In the genomic region with DNA sequence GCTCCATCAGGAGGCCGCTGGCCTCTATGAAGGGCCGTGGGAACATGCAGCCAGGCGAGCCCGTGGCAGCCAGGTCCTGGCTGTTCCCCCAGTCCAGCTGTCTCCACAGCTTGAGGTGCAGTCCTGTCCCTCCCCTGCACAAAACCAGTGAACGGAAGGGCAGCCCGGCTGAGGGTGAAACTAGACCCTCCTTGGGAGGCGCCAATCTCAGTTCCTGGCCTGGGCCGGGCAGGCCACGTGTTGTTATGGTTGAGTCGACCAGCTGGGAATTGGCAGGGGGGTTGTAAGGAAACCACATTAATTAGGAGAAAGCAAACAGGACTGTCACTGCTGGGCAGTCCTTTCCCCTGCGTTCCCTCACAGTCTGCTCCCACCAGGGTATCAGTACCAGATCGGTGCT, we compare ENCODE assay signal across 8 mouse cellular contexts. TPM values are rescaled to one million over a fixed set of nuclear protein-coding genes. Genes with fewer than 3 reads are reported as not detected.
DNase-seq lines count a peak whose midpoint lies in the region; ATAC-seq and TF ChIP-seq lines count a peak whose summit lies in the region.

No protein-coding gene starts in this region.

- no peak for DNase-seq in forebrain, postnatal 0 days
- peak; percentile 85 for DNase-seq in forelimb bud, embryonic 11.5 days (ENCODE audit: low read depth, low spot score)
- peak; percentile 28 for DNase-seq in hindbrain, embryonic 11.5 days (ENCODE audit: low spot score)
- peak; percentile 80 for DNase-seq in lung, embryonic 14.5 days
- DNase-seq in frontal cortex, adult 2 months (ENCODE audit: extremely low spot score in 1 of 2, low spot score in 1 of 2), result no peak
- DNase-seq in left cerebral cortex, postnatal 36 days (ENCODE audit: low spot score in 2 of 2), result no peak
- no peak for DNase-seq in cerebellum, postnatal 36 days

- H3K4me2 ChIP-seq in forebrain, postnatal 0 days (ENCODE audit: low read depth), result no peak overlapping the region
- H3K4me2 ChIP-seq in forebrain, embryonic 16.5 days (ENCODE audit: low read length), result no peak overlapping the region
- no peak overlapping the region for H3K4me2 ChIP-seq in hindbrain, embryonic 11.5 days (replicated peaks; ENCODE audit: low read depth, low read length)
- H3K4me2 ChIP-seq in lung, embryonic 14.5 days, result peak overlapping the region; percentile 27; the same call in 1 of the 2 replicates

- no peak overlapping the region for H3K4me3 ChIP-seq in forebrain, postnatal 0 days (ENCODE audit: low read depth, low read length)
- no peak overlapping the region for H3K4me3 ChIP-seq in forebrain, embryonic 16.5 days (replicated peaks; ENCODE audit: low read length)
- H3K4me3 ChIP-seq in hindbrain, embryonic 11.5 days (ENCODE audit: low read depth, low read length), result no peak overlapping the region
- H3K4me3 ChIP-seq in lung, embryonic 14.5 days (ENCODE audit: low read depth, low read length), result no peak overlapping the region

- TF ChIP-seq CTCF in forebrain, postnatal 0 days (IDR thresholded peaks at IDR 0.05; ENCODE audit: low read depth), result no peak
- peak; percentile 5; the same call in 1 of the 2 replicates for TF ChIP-seq CTCF in lung, embryonic 14.5 days (IDR thresholded peaks at IDR 0.05; ENCODE audit: low read depth)

- intact Hi-C loops in left cerebral cortex, postnatal 36 days (cut with DNase I), result no loop called here

- peaks cover 9% of the 10 kb centered on the region; the same call in 1 of the 2 replicates for H3K27me3 ChIP-seq in forebrain, postnatal 0 days (ENCODE audit: insufficient read depth, low read length)
- peaks cover 3% of the 10 kb centered on the region; the same call in 1 of the 2 replicates for H3K27me3 ChIP-seq in forebrain, embryonic 16.5 days (replicated peaks; ENCODE audit: control insufficient read depth, insufficient read depth, low read length)
- H3K27me3 ChIP-seq in hindbrain, embryonic 11.5 days (ENCODE audit: control insufficient read depth, insufficient read depth, low read length), result no peaks in the 10 kb centered on the region
- 0 out of 2 replicates have a peak, but pooled peaks cover 3% of the 10 kb centered on the region for H3K27me3 ChIP-seq in lung, embryonic 14.5 days (ENCODE audit: insufficient read depth, low read length)

- no peak overlapping the region for H3K9ac ChIP-seq in forebrain, postnatal 0 days
- H3K9ac ChIP-seq in forebrain, embryonic 16.5 days (replicated peaks; ENCODE audit: low read depth, low read length), result no peak overlapping the region
- no peak overlapping the region for H3K9ac ChIP-seq in hindbrain, embryonic 11.5 days (ENCODE audit: low read depth, low read length)
- peak overlapping the region; percentile 37; the same call in 1 of the 2 replicates for H3K9ac ChIP-seq in lung, embryonic 14.5 days

- no peak overlapping the region for H3K27ac ChIP-seq in forebrain, postnatal 0 days (ENCODE audit: low read depth, low read length)
- no peak overlapping the region for H3K27ac ChIP-seq in forebrain, embryonic 16.5 days (ENCODE audit: low read length)
- H3K27ac ChIP-seq in hindbrain, embryonic 11.5 days (ENCODE audit: low read depth, low read length), result no peak overlapping the region
- H3K27ac ChIP-seq in lung, embryonic 14.5 days (ENCODE audit: low read depth), result peak overlapping the region; percentile 61; the same call in 1 of the 2 replicates

- H3K36me3 ChIP-seq in forebrain, postnatal 0 days (ENCODE audit: insufficient read depth), result no peaks in the 10 kb centered on the region
- no peaks in the 10 kb centered on the region for H3K36me3 ChIP-seq in forebrain, embryonic 16.5 days (ENCODE audit: control insufficient read depth, insufficient read depth)
- H3K36me3 ChIP-seq in hindbrain, embryonic 11.5 days (ENCODE audit: control insufficient read depth, insufficient read depth, low read length), result no peaks in the 10 kb centered on the region
- H3K36me3 ChIP-seq in lung, embryonic 14.5 days (ENCODE audit: insufficient read depth), result no peaks in the 10 kb centered on the region

- H3K9me3 ChIP-seq in forebrain, postnatal 0 days (ENCODE audit: low read length), result no peaks in the 10 kb centered on the region
- H3K9me3 ChIP-seq in forebrain, embryonic 16.5 days (ENCODE audit: control insufficient read depth, low read length), result no peaks in the 10 kb centered on the region
- H3K9me3 ChIP-seq in hindbrain, embryonic 11.5 days (ENCODE audit: control insufficient read depth, low read length), result no peaks in the 10 kb centered on the region
- no peaks in the 10 kb centered on the region for H3K9me3 ChIP-seq in lung, embryonic 14.5 days (ENCODE audit: low read depth, low read length)

- WGBS in forebrain, postnatal 0 days, result 60% methylated on average over 12 of the region's 12 CpGs
- WGBS in forebrain, embryonic 16.5 days, result 57% methylated on average over 12 of the region's 12 CpGs
- WGBS in hindbrain, embryonic 11.5 days, result 41% methylated on average over 12 of the region's 12 CpGs
- WGBS in lung, embryonic 14.5 days, result 9% methylated on average over 12 of the region's 12 CpGs

- ATAC-seq in forebrain, postnatal 0 days, result peak; percentile 56
- no peak for ATAC-seq in forebrain, embryonic 16.5 days
- no peak for ATAC-seq in hindbrain, embryonic 11.5 days (ENCODE audit: low FRiP score)
- ATAC-seq in lung, embryonic 14.5 days (ENCODE audit: insufficient read depth), result peak; percentile 89

- no peaks in the 10 kb centered on the region for H3K4me1 ChIP-seq in forebrain, postnatal 0 days (ENCODE audit: insufficient read depth)
- H3K4me1 ChIP-seq in forebrain, embryonic 16.5 days (replicated peaks; ENCODE audit: control insufficient read depth, insufficient read depth, low read length), result no peaks in the 10 kb centered on the region
- no peaks in the 10 kb centered on the region; the same call in 1 of the 2 replicates for H3K4me1 ChIP-seq in hindbrain, embryonic 11.5 days (replicated peaks; ENCODE audit: control insufficient read depth, insufficient read depth, low read length)
- peaks cover 10% of the 10 kb centered on the region; the same call in 1 of the 2 replicates for H3K4me1 ChIP-seq in lung, embryonic 14.5 days (ENCODE audit: insufficient read depth)

RNA-seq across cellular contexts. Expression of gene Mrps18a, which starts 6.3 kb away (rescaled TPM):
- total RNA-seq in forebrain, postnatal 0 days (2014; rRNA removed), result 72.9 and 79.4 TPM in 2 replicates
- 171 and 176 TPM in 2 replicates for polyA plus RNA-seq in forebrain, postnatal 0 days (2015; fragmentation: Nextera tagmentation; extraction: Ambion mirVana)
- 125 and 137 TPM in 2 replicates for polyA plus RNA-seq in forebrain, embryonic 16.5 days (2015; fragmentation: Nextera tagmentation; extraction: Ambion mirVana)
- polyA plus RNA-seq in hindbrain, embryonic 11.5 days (2014; fragmentation: Nextera tagmentation; extraction: Ambion mirVana), result 122 and 130 TPM in 2 replicates
- polyA plus RNA-seq in lung, embryonic 14.5 days (2014; fragmentation: Nextera tagmentation; extraction: Ambion mirVana), result 147 and 149 TPM in 2 replicates
- polyA plus RNA-seq in frontal cortex, adult 2 months (2012; rRNA removed), result 94.8 and 106 TPM in 2 replicates
- 10 to 100 TPM; 84.1 to 88.9 TPM for total RNA-seq in left cerebral cortex, postnatal 36 days (2021)

RNA-seq across cellular contexts. Expression of gene Rsph9, which starts 39.5 kb away (rescaled TPM):
- 63.7 and 94.6 TPM in 2 replicates for total RNA-seq in forebrain, postnatal 0 days (2014; rRNA removed)
- polyA plus RNA-seq in forebrain, postnatal 0 days (2015; fragmentation: Nextera tagmentation; extraction: Ambion mirVana), result 87.0 and 101 TPM in 2 replicates
- 33.7 and 48.7 TPM in 2 replicates for polyA plus RNA-seq in forebrain, embryonic 16.5 days (2015; fragmentation: Nextera tagmentation; extraction: Ambion mirVana)
- polyA plus RNA-seq in hindbrain, embryonic 11.5 days (2014; fragmentation: Nextera tagmentation; extraction: Ambion mirVana), result 17.6 and 20.1 TPM in 2 replicates
- polyA plus RNA-seq in lung, embryonic 14.5 days (2014; fragmentation: Nextera tagmentation; extraction: Ambion mirVana), result 10.4 and 10.9 TPM in 2 replicates
- polyA plus RNA-seq in frontal cortex, adult 2 months (2012; rRNA removed), result 29.9 and 37.9 TPM in 2 replicates
- 10 to 100 TPM; 17.7 to 19.5 TPM for total RNA-seq in left cerebral cortex, postnatal 36 days (2021)

RNA-seq across cellular contexts. Expression of gene Mad2l1bp, which starts 48.9 kb away (rescaled TPM):
- total RNA-seq in forebrain, postnatal 0 days (2014; rRNA removed), result 11.6 and 14.1 TPM in 2 replicates
- polyA plus RNA-seq in forebrain, postnatal 0 days (2015; fragmentation: Nextera tagmentation; extraction: Ambion mirVana), result 21.7 and 24.6 TPM in 2 replicates
- 28.6 and 30.1 TPM in 2 replicates for polyA plus RNA-seq in forebrain, embryonic 16.5 days (2015; fragmentation: Nextera tagmentation; extraction: Ambion mirVana)
- 37.9 and 38.0 TPM in 2 replicates for polyA plus RNA-seq in hindbrain, embryonic 11.5 days (2014; fragmentation: Nextera tagmentation; extraction: Ambion mirVana)
- 41.3 and 46.5 TPM in 2 replicates for polyA plus RNA-seq in lung, embryonic 14.5 days (2014; fragmentation: Nextera tagmentation; extraction: Ambion mirVana)
- polyA plus RNA-seq in frontal cortex, adult 2 months (2012; rRNA removed), result 14.2 and 14.8 TPM in 2 replicates
- total RNA-seq in left cerebral cortex, postnatal 36 days (2021), result 10 to 100 TPM; 11.4 to 15.5 TPM

RNA-seq across cellular contexts. Expression of gene Gtpbp2, which starts 56.3 kb away (rescaled TPM):
- total RNA-seq in forebrain, postnatal 0 days (2014; rRNA removed), result 79.0 and 91.8 TPM in 2 replicates
- polyA plus RNA-seq in forebrain, postnatal 0 days (2015; fragmentation: Nextera tagmentation; extraction: Ambion mirVana), result 14.8 and 19.8 TPM in 2 replicates
- polyA plus RNA-seq in forebrain, embryonic 16.5 days (2015; fragmentation: Nextera tagmentation; extraction: Ambion mirVana), result 39.1 and 47.4 TPM in 2 replicates
- polyA plus RNA-seq in hindbrain, embryonic 11.5 days (2014; fragmentation: Nextera tagmentation; extraction: Ambion mirVana), result 23.3 and 27.2 TPM in 2 replicates
- polyA plus RNA-seq in lung, embryonic 14.5 days (2014; fragmentation: Nextera tagmentation; extraction: Ambion mirVana), result 32.8 and 37.9 TPM in 2 replicates
- polyA plus RNA-seq in frontal cortex, adult 2 months (2012; rRNA removed), result 151 and 168 TPM in 2 replicates
- 100 to 1,000 TPM in 1 of 2 experiments, 10 to 100 TPM in 1; 89.4 to 135 TPM for total RNA-seq in left cerebral cortex, postnatal 36 days (2021)

Comparison
In these comparisons a context has a peak if more than half of its experiments do, and no peak if none do; other contexts are left out.
1. ATAC-seq: peak in forebrain, postnatal 0 days (single experiment) and lung, embryonic 14.5 days (single experiment); none in forebrain, embryonic 16.5 days (single experiment) and hindbrain, embryonic 11.5 days (single experiment).
2. DNase-seq: peak in forelimb bud, embryonic 11.5 days (single experiment), hindbrain, embryonic 11.5 days (single experiment) and lung, embryonic 14.5 days (single experiment); none in forebrain, postnatal 0 days (single experiment), frontal cortex, adult 2 months (0 of 2), left cerebral cortex, postnatal 36 days (0 of 2) and cerebellum, postnatal 36 days (0 of 2).